Mouse (Mus musculus): ENCODE measurements around the gene 9830107B12Rik. TPM values are rescaled to one million over a fixed set of nuclear protein-coding genes. Genes with fewer than 3 reads are reported as not detected.

Gene 9830107B12Rik
- polyA plus RNA-seq, 2 experiments = not detected

DNA sequence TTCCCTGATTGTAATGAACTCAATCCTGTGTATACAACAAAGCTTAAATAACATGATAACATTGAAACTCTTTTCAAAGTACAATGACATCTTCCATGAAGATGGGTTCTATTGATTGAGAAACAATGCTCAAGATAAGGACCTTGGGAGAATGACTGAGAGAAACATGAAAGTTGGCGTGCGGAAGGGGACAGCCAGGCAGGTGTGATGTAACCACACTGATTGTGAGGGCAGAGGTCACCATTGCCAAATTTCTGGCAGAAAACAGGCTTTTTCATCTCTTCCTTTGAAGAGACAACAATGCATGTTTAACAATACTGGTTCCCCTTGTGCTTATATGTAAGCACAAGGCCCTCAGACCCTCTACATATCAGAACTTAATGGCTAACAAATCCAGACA lies 13.3 kb downstream of the 9830107B12Rik start:
- H3K4me1 ChIP-seq (ENCODE audit: control insufficient read depth, insufficient read depth, low read length) = no peaks in the 10 kb centered on the region
- no peaks in the 10 kb centered on the region for H3K36me3 ChIP-seq (ENCODE audit: control insufficient read depth, insufficient read depth, low read length)
- DNase-seq (ENCODE audit: low spot score) (no peak), ATAC-seq (ENCODE audit: low FRiP score, low read depth) (no peak)
- H3K9ac ChIP-seq (ENCODE audit: low read depth, low read length, severe bottlenecking) = no peak overlapping the region
- H3K27me3 ChIP-seq (ENCODE audit: control insufficient read depth, insufficient read depth, low read length) = no peaks in the 10 kb centered on the region
- WGBS = 85% methylated on average over 2 of the region's 2 CpGs
- H3K4me3 ChIP-seq (replicated peaks; ENCODE audit: low read length) = no peak overlapping the region
- H3K9me3 ChIP-seq (ENCODE audit: control insufficient read depth, low read length) = no peaks in the 10 kb centered on the region
- no peak overlapping the region for H3K4me2 ChIP-seq (replicated peaks; ENCODE audit: low read depth, low read length, severe bottlenecking)
- no peak for TF ChIP-seq POLR2A (IDR thresholded peaks at IDR 0.05; ENCODE audit: borderline replicate concordance, extremely low read depth, insufficient read depth, insufficient read length)
- H3K27ac ChIP-seq (replicated peaks; ENCODE audit: low read depth, low read length) = no peak overlapping the region

GRCm38 (mm10) chr17:48120456-48120855 lies 25.6 kb downstream of the 9830107B12Rik start:
- H3K9ac ChIP-seq (ENCODE audit: low read depth, low read length, severe bottlenecking) = no peak overlapping the region
- H3K36me3 ChIP-seq (ENCODE audit: control insufficient read depth, insufficient read depth, low read length) = no peaks in the 10 kb centered on the region
- no peak for TF ChIP-seq POLR2A (IDR thresholded peaks at IDR 0.05; ENCODE audit: borderline replicate concordance, extremely low read depth, insufficient read depth, insufficient read length)
- DNase-seq (ENCODE audit: low spot score) (no peak), ATAC-seq (ENCODE audit: low FRiP score, low read depth) (no peak)
- H3K27me3 ChIP-seq (ENCODE audit: control insufficient read depth, insufficient read depth, low read length) = no peaks in the 10 kb centered on the region
- no peaks in the 10 kb centered on the region for H3K4me1 ChIP-seq (ENCODE audit: control insufficient read depth, insufficient read depth, low read length)
- H3K9me3 ChIP-seq (ENCODE audit: control insufficient read depth, low read length) = no peaks in the 10 kb centered on the region
- H3K4me3 ChIP-seq (replicated peaks; ENCODE audit: low read length) = no peak overlapping the region
- no peak overlapping the region for H3K4me2 ChIP-seq (replicated peaks; ENCODE audit: low read depth, low read length, severe bottlenecking)
- 92% methylated on average over 20 of the region's 20 CpGs for WGBS
- no peak overlapping the region for H3K27ac ChIP-seq (replicated peaks; ENCODE audit: low read depth, low read length)

DNA sequence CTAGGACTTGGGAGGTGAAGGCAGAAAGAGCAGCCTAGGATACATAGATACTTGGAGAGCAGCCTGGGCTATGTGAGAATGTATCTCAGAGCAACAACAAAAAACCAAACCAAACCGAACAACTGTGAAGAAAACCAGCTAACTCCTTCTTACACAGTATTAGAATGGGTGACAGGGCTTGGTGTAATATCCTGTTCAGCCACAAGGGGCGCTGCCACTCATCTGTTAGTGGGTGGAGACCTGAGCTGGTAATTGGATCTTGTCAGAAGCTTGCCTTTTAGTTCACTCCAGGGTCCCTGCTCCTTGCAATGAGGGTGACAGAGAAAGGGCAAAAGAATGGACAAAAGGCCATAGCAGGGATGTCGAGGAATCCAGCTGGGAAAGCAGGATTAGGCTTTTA lies 26.4 kb downstream of the 9830107B12Rik start:
- DNase-seq (ENCODE audit: low spot score) (peak; percentile 89), ATAC-seq (ENCODE audit: low FRiP score, low read depth) (no peak)
- H3K27ac ChIP-seq (replicated peaks; ENCODE audit: low read depth, low read length) = no peak overlapping the region
- no peak overlapping the region for H3K4me3 ChIP-seq (replicated peaks; ENCODE audit: low read length)
- no peaks in the 10 kb centered on the region for H3K9me3 ChIP-seq (ENCODE audit: control insufficient read depth, low read length)
- no peaks in the 10 kb centered on the region for H3K36me3 ChIP-seq (ENCODE audit: control insufficient read depth, insufficient read depth, low read length)
- no peak overlapping the region for H3K4me2 ChIP-seq (replicated peaks; ENCODE audit: low read depth, low read length, severe bottlenecking)
- 27% methylated on average over 3 of the region's 3 CpGs for WGBS
- no peaks in the 10 kb centered on the region for H3K4me1 ChIP-seq (ENCODE audit: control insufficient read depth, insufficient read depth, low read length)
- TF ChIP-seq POLR2A (IDR thresholded peaks at IDR 0.05; ENCODE audit: borderline replicate concordance, extremely low read depth, insufficient read depth, insufficient read length) = no peak
- no peak overlapping the region for H3K9ac ChIP-seq (ENCODE audit: low read depth, low read length, severe bottlenecking)
- no peaks in the 10 kb centered on the region for H3K27me3 ChIP-seq (ENCODE audit: control insufficient read depth, insufficient read depth, low read length)

GRCm38 (mm10) chr17:48118570-48118969 lies 27.5 kb downstream of the 9830107B12Rik start:
- 76% methylated on average over 1 of the region's 1 CpGs for WGBS
- DNase-seq (ENCODE audit: low spot score) (no peak), ATAC-seq (ENCODE audit: low FRiP score, low read depth) (no peak)
- Histone ChIP-seq H3K9me3 (ENCODE audit: control insufficient read depth, low read length) (no peaks in the 10 kb centered on the region), H3K9ac (ENCODE audit: low read depth, low read length, severe bottlenecking) (no peak overlapping the region), H3K4me3 (replicated peaks; ENCODE audit: low read length) (no peak overlapping the region), H3K36me3 (ENCODE audit: control insufficient read depth, insufficient read depth, low read length) (no peaks in the 10 kb centered on the region), H3K4me1 (ENCODE audit: control insufficient read depth, insufficient read depth, low read length) (no peaks in the 10 kb centered on the region), H3K4me2 (replicated peaks; ENCODE audit: low read depth, low read length, severe bottlenecking) (no peak overlapping the region), H3K27me3 (ENCODE audit: control insufficient read depth, insufficient read depth, low read length) (no peaks in the 10 kb centered on the region), H3K27ac (replicated peaks; ENCODE audit: low read depth, low read length) (no peak overlapping the region)
- no peak for TF ChIP-seq POLR2A (IDR thresholded peaks at IDR 0.05; ENCODE audit: borderline replicate concordance, extremely low read depth, insufficient read depth, insufficient read length)

GRCm38 (mm10) chr17:48110547-48111287 lies 35.4 kb downstream of the 9830107B12Rik start:
- no peak overlapping the region for H3K4me3 ChIP-seq (replicated peaks; ENCODE audit: low read length)
- no peak overlapping the region for H3K9ac ChIP-seq (ENCODE audit: low read depth, low read length, severe bottlenecking)
- no peaks in the 10 kb centered on the region for H3K4me1 ChIP-seq (ENCODE audit: control insufficient read depth, insufficient read depth, low read length)
- no peaks in the 10 kb centered on the region for H3K27me3 ChIP-seq (ENCODE audit: control insufficient read depth, insufficient read depth, low read length)
- H3K9me3 ChIP-seq (ENCODE audit: control insufficient read depth, low read length) = no peaks in the 10 kb centered on the region
- TF ChIP-seq POLR2A (IDR thresholded peaks at IDR 0.05; ENCODE audit: borderline replicate concordance, extremely low read depth, insufficient read depth, insufficient read length) = no peak
- ATAC-seq (ENCODE audit: low FRiP score, low read depth) = no peak
- H3K27ac ChIP-seq (replicated peaks; ENCODE audit: low read depth, low read length) = no peak overlapping the region
- H3K4me2 ChIP-seq (replicated peaks; ENCODE audit: low read depth, low read length, severe bottlenecking) = no peak overlapping the region
- 52% methylated on average over 8 of the region's 8 CpGs for WGBS
- no peaks in the 10 kb centered on the region for H3K36me3 ChIP-seq (ENCODE audit: control insufficient read depth, insufficient read depth, low read length)
- DNase-seq (ENCODE audit: low spot score) = no peak
